Mouse (Mus musculus): ENCODE results near the gene Exosc7. TPM values are rescaled to one million over a fixed set of nuclear protein-coding genes. Genes with fewer than 3 reads are reported as not detected.

The Exosc7 gene
- polyA plus RNA-seq (2015; fragmentation: Nextera tagmentation; extraction: Ambion mirVana) = 70.3 and 73.1 TPM in 2 replicates

GRCm38 (mm10) chr9:123112805-123113521, at the start of gene Exosc7, which contains the start of gene Zdhhc3:
Exosc7 (plus strand) TSS chr9:123113215.
Zdhhc3 (minus strand) TSS chr9:123113205.
- peak; percentile 95 for ATAC-seq (ENCODE audit: insufficient read depth)
- WGBS (ENCODE audit: insufficient replicate concordance) = under 1% methylated on average over 77 of the region's 79 CpGs
- peaks cover 21% of the 10 kb centered on the region; the same call in 1 of the 2 replicates for H3K36me3 ChIP-seq (replicated peaks)

GRCm38 (mm10) chr9:123079149-123079548, 33.9 kb upstream of the Exosc7 start:
- H3K36me3 ChIP-seq (replicated peaks) = peaks cover 76% of the 10 kb centered on the region
- 46% methylated on average over 5 of the region's 5 CpGs for WGBS (ENCODE audit: insufficient replicate concordance)
- ATAC-seq (ENCODE audit: insufficient read depth) = peak; percentile 65

More at GRCm38 (mm10) chr9:123112805-123113521, at the start of gene Exosc7, which contains the start of gene Zdhhc3:
- peak within 1 kb of the TSS; percentile 91 for H3K27ac ChIP-seq (replicated peaks)
- H3K9me3 ChIP-seq (replicated peaks) = no peaks in the 10 kb centered on the region
- H3K4me1 ChIP-seq (replicated peaks) = peaks cover 48% of the 10 kb centered on the region
- H3K27me3 ChIP-seq = no peaks in the 10 kb centered on the region
- peak within 1 kb of the TSS; percentile 91 for H3K9ac ChIP-seq
- peak within 1 kb of the TSS; percentile 94 for H3K4me2 ChIP-seq
- peak within 1 kb of the TSS; percentile 98 for H3K4me3 ChIP-seq (replicated peaks)

GRCm38 (mm10) chr9:123080355-123080754, 32.7 kb upstream of the Exosc7 start:
- H3K27ac ChIP-seq (replicated peaks) = no peak overlapping the region
- no peak overlapping the region for H3K9ac ChIP-seq
- no peaks in the 10 kb centered on the region for H3K27me3 ChIP-seq
- no peak overlapping the region for H3K4me2 ChIP-seq
- peaks cover 88% of the 10 kb centered on the region for H3K36me3 ChIP-seq (replicated peaks)
- no peaks in the 10 kb centered on the region for H3K9me3 ChIP-seq (replicated peaks)
- H3K4me3 ChIP-seq (replicated peaks) = no peak overlapping the region
- 79% methylated on average over 7 of the region's 7 CpGs for WGBS (ENCODE audit: insufficient replicate concordance)
- no peak for ATAC-seq (ENCODE audit: insufficient read depth)
- H3K4me1 ChIP-seq (replicated peaks) = peaks cover 10% of the 10 kb centered on the region

More at GRCm38 (mm10) chr9:123079149-123079548, 33.9 kb upstream of the Exosc7 start:
- H3K4me1 ChIP-seq (replicated peaks) = peaks cover 10% of the 10 kb centered on the region
- no peaks in the 10 kb centered on the region for H3K27me3 ChIP-seq
- H3K9me3 ChIP-seq (replicated peaks) = no peaks in the 10 kb centered on the region
- H3K4me2 ChIP-seq = no peak overlapping the region
- H3K4me3 ChIP-seq (replicated peaks) = no peak overlapping the region
- H3K27ac ChIP-seq (replicated peaks) = no peak overlapping the region
- no peak overlapping the region for H3K9ac ChIP-seq

- ATAC-seq (ENCODE audit: insufficient read depth) = no peak
- Histone ChIP-seq H3K4me3 (replicated peaks) (no peak overlapping the region), H3K27ac (replicated peaks) (no peak overlapping the region), H3K9ac (no peak overlapping the region), H3K36me3 (replicated peaks) (peaks cover 91% of the 10 kb centered on the region), H3K4me2 (no peak overlapping the region), H3K4me1 (replicated peaks) (peaks cover 10% of the 10 kb centered on the region), H3K9me3 (replicated peaks) (no peaks in the 10 kb centered on the region), H3K27me3 (no peaks in the 10 kb centered on the region)
- WGBS (ENCODE audit: insufficient replicate concordance) = 71% methylated on average over 1 of the region's 1 CpGs
These were observed 32.2 kb upstream of the Exosc7 start for GRCm38 (mm10) chr9:123080796-123081195.

GRCm38 (mm10) chr9:123085373-123085772, 27.6 kb upstream of the Exosc7 start:
- no peak overlapping the region for H3K4me3 ChIP-seq (replicated peaks)
- no peak overlapping the region for H3K4me2 ChIP-seq

GRCm38 (mm10) chr9:123087558-123087957, 25.5 kb upstream of the Exosc7 start:
- Histone ChIP-seq H3K36me3 (replicated peaks) (peaks cover 87% of the 10 kb centered on the region), H3K4me1 (replicated peaks) (no peaks in the 10 kb centered on the region), H3K27me3 (no peaks in the 10 kb centered on the region), H3K4me2 (no peak overlapping the region), H3K9ac (no peak overlapping the region), H3K4me3 (replicated peaks) (no peak overlapping the region), H3K27ac (replicated peaks) (no peak overlapping the region), H3K9me3 (replicated peaks) (no peaks in the 10 kb centered on the region)
- 14% methylated on average over 3 of the region's 3 CpGs for WGBS (ENCODE audit: insufficient replicate concordance)
- no peak for ATAC-seq (ENCODE audit: insufficient read depth)

More at GRCm38 (mm10) chr9:123085373-123085772, 27.6 kb upstream of the Exosc7 start:
- ATAC-seq (ENCODE audit: insufficient read depth) = no peak
- Histone ChIP-seq H3K9ac (no peak overlapping the region), H3K4me1 (replicated peaks) (no peaks in the 10 kb centered on the region), H3K9me3 (replicated peaks) (no peaks in the 10 kb centered on the region), H3K36me3 (replicated peaks) (peaks cover 94% of the 10 kb centered on the region), H3K27me3 (no peaks in the 10 kb centered on the region), H3K27ac (replicated peaks) (no peak overlapping the region)
- 59% methylated on average over 1 of the region's 1 CpGs for WGBS (ENCODE audit: insufficient replicate concordance)

- no peak overlapping the region for H3K9ac ChIP-seq
- no peak overlapping the region for H3K4me2 ChIP-seq
- H3K36me3 ChIP-seq (replicated peaks) = peaks cover 81% of the 10 kb centered on the region
- 66% methylated on average over 4 of the region's 4 CpGs for WGBS (ENCODE audit: insufficient replicate concordance)
- no peak overlapping the region for H3K27ac ChIP-seq (replicated peaks)
- H3K9me3 ChIP-seq (replicated peaks) = no peaks in the 10 kb centered on the region
- H3K4me3 ChIP-seq (replicated peaks) = no peak overlapping the region
- no peak for ATAC-seq (ENCODE audit: insufficient read depth)
- no peaks in the 10 kb centered on the region for H3K27me3 ChIP-seq
- H3K4me1 ChIP-seq (replicated peaks) = no peaks in the 10 kb centered on the region
These were observed 22.2 kb upstream of the Exosc7 start for GRCm38 (mm10) chr9:123090844-123091243.

GRCm38 (mm10) chr9:123099631-123100455, 13.2 kb upstream of the Exosc7 start:
- no peak overlapping the region for H3K27ac ChIP-seq (replicated peaks)
- 76% methylated on average over 16 of the region's 16 CpGs for WGBS (ENCODE audit: insufficient replicate concordance)
- H3K36me3 ChIP-seq (replicated peaks) = peaks cover 65% of the 10 kb centered on the region
- ATAC-seq (ENCODE audit: insufficient read depth) = peak; percentile 52; the same call in 1 of the 2 replicates
- no peak overlapping the region for H3K4me2 ChIP-seq
- no peaks in the 10 kb centered on the region for H3K9me3 ChIP-seq (replicated peaks)
- H3K4me3 ChIP-seq (replicated peaks) = no peak overlapping the region
- H3K27me3 ChIP-seq = no peaks in the 10 kb centered on the region
- no peak overlapping the region for H3K9ac ChIP-seq
- peaks cover 16% of the 10 kb centered on the region for H3K4me1 ChIP-seq (replicated peaks)

- no peaks in the 10 kb centered on the region for H3K27me3 ChIP-seq
- H3K27ac ChIP-seq (replicated peaks) = no peak overlapping the region
- peaks cover 13% of the 10 kb centered on the region for H3K4me1 ChIP-seq (replicated peaks)
- H3K36me3 ChIP-seq (replicated peaks) = peaks cover 43% of the 10 kb centered on the region
- no peak for ATAC-seq (ENCODE audit: insufficient read depth)
- no peak overlapping the region for H3K4me3 ChIP-seq (replicated peaks)
- no peak overlapping the region for H3K9ac ChIP-seq
- H3K9me3 ChIP-seq (replicated peaks) = no peaks in the 10 kb centered on the region
- no peak overlapping the region for H3K4me2 ChIP-seq
These were observed 9.6 kb upstream of the Exosc7 start for GRCm38 (mm10) chr9:123103425-123103824.

GRCm38 (mm10) chr9:123104362-123104761, 8.7 kb upstream of the Exosc7 start:
- peaks cover 18% of the 10 kb centered on the region for H3K4me1 ChIP-seq (replicated peaks)
- no peak overlapping the region for H3K4me3 ChIP-seq (replicated peaks)
- H3K9ac ChIP-seq = no peak overlapping the region
- H3K36me3 ChIP-seq (replicated peaks) = peaks cover 35% of the 10 kb centered on the region
- no peaks in the 10 kb centered on the region for H3K27me3 ChIP-seq
- ATAC-seq (ENCODE audit: insufficient read depth) = no peak
- H3K4me2 ChIP-seq = no peak overlapping the region
- H3K27ac ChIP-seq (replicated peaks) = no peak overlapping the region
- no peaks in the 10 kb centered on the region for H3K9me3 ChIP-seq (replicated peaks)

GRCm38 (mm10) chr9:123107186-123107585, 5.8 kb upstream of the Exosc7 start:
- no peak overlapping the region for H3K4me3 ChIP-seq (replicated peaks)
- ATAC-seq (ENCODE audit: insufficient read depth) = no peak
- no peak overlapping the region for H3K9ac ChIP-seq
- no peak overlapping the region for H3K27ac ChIP-seq (replicated peaks)
- H3K9me3 ChIP-seq (replicated peaks) = no peaks in the 10 kb centered on the region
- no peak overlapping the region for H3K4me2 ChIP-seq
- peaks cover 18% of the 10 kb centered on the region for H3K36me3 ChIP-seq (replicated peaks)
- WGBS (ENCODE audit: insufficient replicate concordance) = 64% methylated on average over 4 of the region's 4 CpGs
- H3K27me3 ChIP-seq = no peaks in the 10 kb centered on the region
- H3K4me1 ChIP-seq (replicated peaks) = peaks cover 28% of the 10 kb centered on the region
